Mouse (Mus musculus): ENCODE results near the gene Set.

DNA sequence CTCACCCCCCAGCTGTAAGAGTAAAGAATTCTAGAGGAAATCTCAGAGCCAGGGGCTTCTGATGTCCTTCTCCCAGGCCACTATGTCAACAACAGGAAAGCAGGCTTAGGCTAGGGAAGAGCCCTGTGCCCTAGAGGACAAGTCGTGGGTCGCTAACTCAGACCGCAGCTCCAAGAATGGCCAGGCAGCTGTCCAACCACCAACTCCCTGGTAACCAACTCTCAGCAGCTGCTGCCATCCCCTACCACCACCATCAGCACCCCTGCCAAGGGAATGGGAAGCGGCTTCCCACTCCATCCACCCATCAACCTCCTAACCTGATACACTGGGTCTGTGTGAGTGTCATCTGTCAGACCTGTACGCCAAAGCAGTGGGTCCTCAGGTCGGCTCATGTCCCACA is 24.2 kb upstream of the Set start:
- TF ChIP-seq CTCF (IDR thresholded peaks at IDR 0.05; ENCODE audit: borderline replicate concordance, insufficient read depth, low read depth, low read length) = no peak
- no peak for TF ChIP-seq POLR2A (IDR thresholded peaks at IDR 0.05; ENCODE audit: borderline replicate concordance, insufficient read depth, low read length)
